Mouse (Mus musculus) gastrocnemius, adult 2 months (tissue): ENCODE data around the gene Hoxc5. TPM values are rescaled to one million over a fixed set of nuclear protein-coding genes. Genes with fewer than 3 reads are reported as not detected.

Experiments used
- DNase-seq: peaks from one replicate; pipeline ENCODE4 v3.0.0; 2022
- H3K27ac ChIP-seq: fragments of 200-600 bp; 2 replicates; pipeline ENCODE4 v1.8.1; 2022; ENCODE audit warnings: mild to moderate bottlenecking
- H3K4me3 ChIP-seq: fragments of 200-600 bp; 2 replicates; pipeline ENCODE4 v1.8.1; 2022; ENCODE audit warnings: mild to moderate bottlenecking, moderate library complexity
- CTCF ChIP-seq: fragments of 200-600 bp; IDR thresholded peaks from 2 replicates; pipeline ENCODE4 v1.8.1; 2022; ENCODE audit warnings: antibody characterized with exemption, mild to moderate bottlenecking, moderate library complexity
- intact Hi-C: fragments of 180-260 bp; cut with DNase I; formaldehyde crosslinking; loops from one replicate; pipeline ENCODE4 v1.15.1; 2025
- total RNA-seq, 2 experiments: library from RNA; stranded (reverse); gene quantifications; 2 replicates each; pipeline ENCODE4 v1.2.3; 2021

The Hoxc5 gene
- total RNA-seq, 2 experiments from 2014 or later, result 2.7 to 2.9 TPM

GRCm38 (mm10) chr15:102934897-102935296 is 32.3 kb upstream of the Hoxc5 start:
- peak; percentile 38 for DNase-seq
- H3K27ac ChIP-seq, result no peak overlapping the region
- intact Hi-C loops, result no loop called here
- TF ChIP-seq CTCF, result no peak
- peak overlapping the region; percentile 54 for H3K4me3 ChIP-seq

- no peak for DNase-seq
- no peak within 1 kb of the TSS for H3K27ac ChIP-seq
- H3K4me3 ChIP-seq, result peak within 1 kb of the TSS; percentile 50
- TF ChIP-seq CTCF, result no peak
- intact Hi-C loops, result no loop called here
Observed at GRCm38 (mm10) chr15:102936279-102936972, 30.8 kb upstream of the Hoxc5 start, which contains the start of gene Hoxc12. TSS of gene Hoxc12 (plus strand) at chr15:102936757.

- Histone ChIP-seq H3K4me3 (peak overlapping the region; percentile 50), H3K27ac (no peak overlapping the region)
- DNase-seq, result peak; percentile 24
- intact Hi-C loops, result no loop called here
- no peak for TF ChIP-seq CTCF
Observed at GRCm38 (mm10) chr15:102937036-102937666, 30.1 kb upstream of the Hoxc5 start.

GRCm38 (mm10) chr15:102939256-102940155 is 27.7 kb upstream of the Hoxc5 start:
- intact Hi-C loops, result loop anchor here (5.0 kb wide), 2 partner anchors 152 to 177 kb away; no protein-coding TSS in a partner anchor
- peak; percentile 39 for DNase-seq
- Histone ChIP-seq H3K4me3 (peak overlapping the region; percentile 43), H3K27ac (no peak overlapping the region)
- TF ChIP-seq CTCF, result no peak

- Histone ChIP-seq H3K4me3 (peak overlapping the region; percentile 81), H3K27ac (peak overlapping the region; percentile 74)
- intact Hi-C loops, result loop anchor here (5.0 kb wide), 2 partner anchors 156 to 181 kb away; no protein-coding TSS in a partner anchor
- peak; percentile 82 for DNase-seq
- peak; percentile 58 for TF ChIP-seq CTCF
Observed at GRCm38 (mm10) chr15:102942739-102943467, 24.3 kb upstream of the Hoxc5 start.

- Histone ChIP-seq H3K4me3 (peak overlapping the region; percentile 81), H3K27ac (peak overlapping the region; percentile 74)
- DNase-seq, result no peak
- intact Hi-C loops, result loop anchor here (5.0 kb wide), 2 partner anchors 156 to 181 kb away; no protein-coding TSS in a partner anchor
- TF ChIP-seq CTCF, result no peak
Observed at GRCm38 (mm10) chr15:102943468-102943813, 23.8 kb upstream of the Hoxc5 start.

GRCm38 (mm10) chr15:102945185-102946077 is 21.8 kb upstream of the Hoxc5 start:
- peak overlapping the region; percentile 75 for H3K27ac ChIP-seq
- H3K4me3 ChIP-seq, result peak overlapping the region; percentile 61
- no peak for DNase-seq
- intact Hi-C loops, result no loop called here
- TF ChIP-seq CTCF, result no peak

- no peak for TF ChIP-seq CTCF
- peak overlapping the region; percentile 75 for H3K27ac ChIP-seq
- DNase-seq, result peak; percentile 42
- H3K4me3 ChIP-seq, result peak overlapping the region; percentile 61
- intact Hi-C loops, result no loop called here
Observed at GRCm38 (mm10) chr15:102947276-102947675, 20.0 kb upstream of the Hoxc5 start.

GRCm38 (mm10) chr15:102948842-102949241 is 18.4 kb upstream of the Hoxc5 start:
- intact Hi-C loops, result no loop called here
- no peak for DNase-seq
- peak overlapping the region; percentile 61 for H3K4me3 ChIP-seq
- H3K27ac ChIP-seq, result peak overlapping the region; percentile 75; the same call in 1 of the 2 replicates
- TF ChIP-seq CTCF, result no peak

- Histone ChIP-seq H3K4me3 (peak overlapping the region; percentile 66), H3K27ac (peak overlapping the region; percentile 72)
- intact Hi-C loops, result no loop called here
- DNase-seq, result peak; percentile 27
- TF ChIP-seq CTCF, result no peak
Observed at GRCm38 (mm10) chr15:102949696-102950095, 17.5 kb upstream of the Hoxc5 start.

GRCm38 (mm10) chr15:102950877-102951276 is 16.4 kb upstream of the Hoxc5 start:
- no peak for TF ChIP-seq CTCF
- intact Hi-C loops, result no loop called here
- Histone ChIP-seq H3K27ac (peak overlapping the region; percentile 72), H3K4me3 (peak overlapping the region; percentile 66)
- no peak for DNase-seq
